Mouse (Mus musculus) CD4-positive, CD25-positive, alpha-beta regulatory T cell, adult 4 months (primary cell): Measurements from ENCODE around the gene Ubtf. TPM values are rescaled to one million over a fixed set of nuclear protein-coding genes. Genes with fewer than 3 reads are reported as not detected.
"Not testable (repeated sequence)": the region's sequence is repeated elsewhere in the genome, so short reads cannot be mapped to it uniquely, and the experiment has no call there.

Experiments used
- ATAC-seq: one replicate; pipeline ENCODE4 v1.8.0; 2017
- polyA plus RNA-seq, 2 experiments: library from polyadenylated mRNA; unstranded; fragments of 100-300 nt; shearing (Covaris generic); gene quantifications; one replicate each; pipeline ENCODE4 v1.2.1; 2017

The Ubtf gene
- polyA plus RNA-seq, 2 experiments from 2014 or later: 46.1 to 51.1 TPM

DNA sequence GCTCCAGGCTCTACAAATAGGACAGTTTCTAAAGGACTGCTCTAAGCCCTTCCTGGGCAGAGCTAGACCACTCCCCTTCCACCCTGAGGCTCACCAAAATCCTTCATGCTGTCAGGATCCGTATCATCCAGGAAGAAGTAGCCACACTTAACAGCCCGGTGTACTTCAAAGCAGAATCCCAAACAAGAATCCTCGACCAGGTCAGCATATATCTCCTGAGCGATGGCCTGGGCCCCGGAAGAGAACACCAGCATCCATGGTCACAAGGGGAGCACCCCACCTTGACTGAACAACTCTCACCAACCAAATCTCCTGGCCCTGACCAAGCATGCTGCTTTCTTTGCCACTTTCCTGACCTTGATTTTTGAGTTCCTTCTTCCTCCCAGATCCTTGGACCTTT lies 25.1 kb downstream of the Ubtf start:
- no peak for ATAC-seq

DNA sequence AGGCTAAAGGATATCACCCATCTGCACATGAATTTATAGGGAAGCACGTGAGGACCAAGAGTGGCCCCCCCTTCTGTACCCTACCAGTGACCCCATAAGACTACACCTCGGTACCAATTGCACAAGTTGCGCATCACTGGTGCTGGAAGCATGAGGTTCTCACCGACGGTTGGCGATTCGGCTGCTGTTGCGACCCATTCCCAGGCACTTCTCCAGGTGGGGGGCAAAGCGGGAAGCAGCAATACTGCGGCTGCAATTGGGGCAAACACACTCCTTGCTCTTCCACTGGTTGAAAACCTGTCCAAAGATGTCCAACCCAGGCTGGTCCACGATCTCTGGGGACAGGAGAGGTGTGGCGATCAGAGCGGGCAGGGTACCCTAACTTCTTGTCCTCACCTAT lies 25.6 kb downstream of the Ubtf start:
- ATAC-seq: no peak

DNA sequence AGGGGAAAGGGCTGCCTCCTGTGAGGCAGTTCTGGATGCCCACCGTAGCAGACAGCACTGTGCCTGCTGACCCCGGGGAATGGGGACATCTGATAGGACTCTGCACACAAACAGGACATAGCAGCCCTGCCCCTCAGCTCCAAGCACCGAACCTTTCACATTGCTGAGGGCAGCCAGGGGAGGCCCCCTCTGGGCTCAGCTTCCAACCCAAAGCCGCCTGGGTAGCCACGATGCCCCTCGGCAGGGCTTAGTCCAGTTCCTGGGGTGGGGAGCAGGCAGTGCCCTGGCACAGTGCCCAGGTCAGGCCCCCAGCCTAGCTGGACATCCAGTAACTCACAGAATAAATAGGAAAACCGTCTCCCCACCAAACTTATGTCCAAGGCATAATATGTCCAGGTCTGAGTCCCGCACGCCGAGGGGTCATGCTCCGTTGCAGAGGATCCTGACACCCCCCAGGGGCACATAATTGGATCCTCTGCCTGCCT lies 28.4 kb downstream of the Ubtf start:
- no peak for ATAC-seq

DNA sequence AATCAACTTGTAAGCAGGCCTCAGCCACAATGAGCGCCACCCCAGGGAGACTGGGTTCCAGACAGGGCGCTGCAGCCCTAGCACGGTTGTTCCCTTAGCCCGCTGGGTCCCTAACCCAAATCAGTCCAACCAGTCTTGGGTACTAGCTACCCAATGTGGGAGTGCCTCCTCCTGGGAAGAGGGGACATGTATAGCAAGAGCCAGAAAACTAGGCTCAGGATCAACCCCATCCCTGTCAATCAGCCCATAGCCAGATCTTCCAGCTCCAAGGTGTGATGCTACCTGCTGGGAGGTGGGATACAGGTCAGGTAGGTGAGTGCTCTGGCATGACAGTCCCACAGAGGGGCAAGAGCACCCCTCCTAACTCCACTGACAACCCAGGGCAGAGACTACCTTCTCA lies 29.4 kb downstream of the Ubtf start:
- no peak for ATAC-seq

DNA sequence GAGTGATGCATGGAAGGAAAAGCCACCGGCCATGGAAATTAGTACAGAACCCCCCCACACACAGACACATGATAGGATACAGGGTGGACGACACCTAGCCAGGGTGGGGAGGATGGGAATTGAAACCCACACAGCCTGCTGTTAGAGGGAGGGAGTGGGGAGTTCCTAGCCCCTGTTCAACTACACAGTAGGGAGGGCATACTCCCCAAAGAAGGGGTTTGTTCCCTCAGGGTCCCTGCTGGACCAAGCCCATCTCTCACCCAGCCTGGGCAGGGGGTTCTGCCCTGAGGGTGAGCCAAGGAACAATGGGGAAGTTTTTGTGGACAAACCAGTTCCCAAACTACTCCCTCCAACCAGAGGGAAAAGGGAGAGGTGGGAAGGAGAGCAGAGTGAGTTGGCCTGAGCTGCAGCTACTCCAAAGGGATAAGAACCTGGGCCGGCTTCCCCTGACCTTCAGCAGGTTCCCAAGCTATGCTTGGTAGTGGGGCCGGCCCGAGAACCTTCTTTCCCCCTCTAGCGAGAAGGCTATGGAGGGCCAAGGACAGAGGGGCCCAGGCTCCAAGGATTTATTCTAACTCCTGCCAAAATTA lies 29.9 kb downstream of the Ubtf start:
- ATAC-seq: no peak

GRCm38 (mm10) chr11:102288913-102289312 lies 30.6 kb downstream of the Ubtf start:
- ATAC-seq: no peak

GRCm38 (mm10) chr11:102288027-102288804 lies 31.3 kb downstream of the Ubtf start:
- no peak for ATAC-seq

DNA sequence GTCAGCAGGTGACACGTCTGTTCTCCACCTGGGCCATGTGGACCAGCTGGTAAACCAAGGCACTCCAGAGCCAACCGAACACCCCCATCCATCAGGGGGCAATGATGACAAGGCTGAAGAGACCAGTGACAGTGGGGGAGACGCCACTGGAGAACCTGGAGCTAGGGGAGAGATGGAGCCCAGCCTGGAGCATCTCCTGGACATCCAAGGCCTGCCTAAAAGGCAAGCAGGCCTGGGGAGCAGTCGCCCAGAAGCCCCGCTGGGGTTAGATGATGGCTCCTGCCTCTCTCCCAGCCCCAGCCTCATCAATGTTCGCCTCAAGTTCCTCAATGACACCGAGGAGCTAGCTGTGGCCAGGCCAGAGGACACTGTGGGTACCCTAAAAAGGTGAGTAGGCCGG lies 32.1 kb downstream of the Ubtf start:
- no peak for ATAC-seq

DNA sequence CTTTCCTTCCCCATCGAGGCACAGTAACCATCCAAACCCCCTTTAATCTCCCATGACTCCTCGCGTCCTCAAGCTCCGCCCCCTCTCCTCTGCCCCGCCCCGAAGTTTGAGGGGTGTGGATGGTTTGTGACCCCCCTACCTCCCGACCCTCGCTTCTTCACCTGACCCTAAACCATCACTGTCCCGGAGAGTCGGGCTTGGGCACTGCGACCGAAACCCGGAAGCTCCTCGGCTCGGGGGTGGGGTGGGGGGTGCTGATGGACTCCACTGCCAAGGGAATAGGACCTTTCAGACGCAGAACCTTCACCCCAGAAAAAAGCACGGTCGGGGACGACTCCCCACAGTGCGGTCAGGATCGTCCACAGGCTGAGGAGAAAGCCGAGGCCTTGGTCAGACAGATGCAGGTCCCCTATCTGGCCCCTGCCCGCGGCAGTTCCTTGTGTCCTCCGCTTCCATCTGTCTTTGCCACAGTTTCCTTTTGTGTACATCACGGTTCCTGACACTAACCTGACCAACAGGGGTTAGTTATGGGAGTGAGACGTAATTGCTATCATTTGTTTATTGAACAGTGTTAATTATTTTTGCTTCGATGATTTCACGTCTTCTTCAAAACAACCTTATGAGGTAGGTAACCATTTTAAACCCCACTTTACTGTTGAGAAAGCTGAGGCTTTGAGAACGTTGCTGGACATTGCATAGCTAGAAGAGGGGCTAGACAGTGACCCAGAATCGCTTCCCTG lies 34.3 kb downstream of the Ubtf start:
- peak; percentile 54 for ATAC-seq

DNA sequence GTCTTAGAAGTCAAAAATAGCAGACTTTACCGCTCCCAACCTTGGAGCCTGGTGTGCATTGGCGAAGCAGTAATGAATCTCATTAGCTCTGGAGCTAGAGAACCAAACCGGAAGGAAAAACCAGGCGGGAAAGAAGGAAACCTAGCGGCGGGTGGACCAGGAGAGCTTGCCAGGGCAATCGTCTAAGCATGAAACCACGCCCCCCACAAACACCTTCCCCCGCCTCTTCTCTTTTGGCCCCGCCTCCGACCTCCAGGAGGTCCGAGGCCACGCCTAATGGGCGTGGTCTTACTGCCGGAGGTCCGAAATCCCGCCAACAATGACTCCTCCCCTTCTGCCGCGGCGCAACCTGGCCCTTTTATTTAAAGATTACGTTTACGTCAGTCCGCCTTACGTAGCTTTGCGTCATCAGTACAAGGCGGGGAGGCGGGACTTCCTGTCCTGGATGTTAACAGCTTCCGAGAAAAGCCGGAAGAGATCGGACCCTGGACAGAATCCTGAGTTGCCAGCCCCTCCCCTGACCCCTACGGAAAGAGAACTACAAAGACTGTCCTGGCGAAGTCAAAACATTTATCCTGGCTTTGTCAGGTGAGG lies 34.9 kb downstream of the Ubtf start, which contains the start of gene Tmub2:
Gene Tmub2, plus strand, starts transcription at position 431 of the 594 bp plus-strand sequence.
- peak; percentile 98 for ATAC-seq

DNA sequence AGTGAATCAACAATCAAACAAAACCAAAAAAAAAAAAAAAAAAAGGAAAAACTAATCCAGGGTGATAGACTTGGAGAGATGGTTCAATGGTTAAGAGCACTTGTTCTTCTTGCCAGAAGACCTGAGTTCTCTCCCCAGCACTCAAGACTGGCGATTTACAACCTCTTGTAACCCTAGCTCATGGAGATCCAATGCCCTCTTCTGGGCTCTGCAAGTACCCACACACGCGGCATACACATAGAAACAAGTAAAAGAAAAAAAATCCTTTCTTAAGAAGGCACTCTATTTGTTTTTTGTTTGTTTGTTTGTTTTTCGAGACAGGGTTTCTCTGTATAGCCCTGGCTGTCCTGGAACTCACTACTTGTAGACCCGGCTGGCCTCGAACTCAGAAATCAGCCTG lies 35.6 kb downstream of the Ubtf start:
- ATAC-seq: no peak

GRCm38 (mm10) chr11:102280267-102280666 lies 39.3 kb downstream of the Ubtf start:
- not testable (repeated sequence) for ATAC-seq

DNA sequence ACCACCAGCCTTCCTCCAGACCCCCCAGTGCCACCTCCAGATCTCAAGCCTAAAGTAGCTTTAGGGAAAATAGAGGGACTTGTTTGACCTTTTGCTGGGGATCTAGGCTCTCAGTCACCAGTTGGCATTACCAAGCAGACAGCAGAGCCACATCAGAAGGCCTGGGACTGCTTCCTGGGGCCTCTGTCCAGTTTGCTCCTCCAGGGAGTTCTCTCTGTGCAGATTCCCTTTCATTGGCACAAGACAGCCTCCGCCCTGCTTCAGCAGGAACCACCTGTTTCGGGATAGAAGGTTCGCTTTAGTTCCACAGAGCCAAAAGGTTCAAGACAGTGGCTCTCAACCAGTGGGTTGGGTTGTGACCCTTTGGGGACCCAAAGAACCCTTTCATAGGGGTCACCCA lies 39.9 kb downstream of the Ubtf start:
- ATAC-seq: no peak

DNA sequence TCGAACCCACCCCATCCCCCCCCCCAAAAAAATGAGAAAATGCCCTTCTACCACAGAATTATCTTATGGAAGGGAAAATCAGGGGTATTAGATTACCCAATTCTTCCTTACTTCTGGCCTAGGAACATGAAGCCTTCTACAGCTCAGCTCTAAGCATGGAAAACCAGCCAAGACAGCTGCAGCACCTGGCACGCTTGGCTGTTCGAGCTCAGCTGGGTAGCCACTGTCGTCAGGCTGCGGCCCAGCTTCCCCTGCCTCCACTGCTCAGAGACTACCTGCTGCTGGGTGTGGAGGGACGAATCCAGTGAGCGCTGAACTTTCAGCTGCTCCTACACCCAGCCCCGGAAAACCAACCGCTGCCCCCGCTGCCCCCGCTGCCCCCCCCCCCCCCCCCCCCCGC lies 41.8 kb downstream of the Ubtf start:
- no peak for ATAC-seq

DNA sequence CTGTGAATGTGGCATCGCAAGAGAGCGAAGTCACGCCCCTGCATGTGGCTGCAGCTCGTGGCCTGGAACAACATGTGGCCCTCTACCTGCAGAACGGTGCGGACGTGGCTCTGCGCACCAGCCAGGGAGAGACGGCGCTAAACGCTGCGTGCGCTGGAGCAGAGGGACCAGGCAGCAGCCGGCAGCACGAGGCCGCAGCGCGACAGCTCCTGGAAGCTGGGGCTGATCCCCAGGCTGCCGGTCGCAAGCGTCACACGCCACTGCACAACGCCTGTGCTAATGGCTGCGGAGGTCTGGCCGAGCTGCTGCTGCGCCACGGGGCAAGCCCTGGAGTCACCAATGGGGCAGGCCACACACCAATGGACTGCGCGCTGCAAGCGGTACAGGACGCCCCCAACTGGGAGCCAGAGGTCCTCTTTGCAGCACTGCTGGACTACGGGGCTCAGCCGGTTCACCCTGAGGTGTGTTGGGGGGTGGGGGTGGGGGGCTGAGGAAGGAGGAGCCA lies 43.1 kb downstream of the Ubtf start:
- ATAC-seq: no peak

- no peak for ATAC-seq
Observed at GRCm38 (mm10) chr11:102268520-102269244, 50.9 kb downstream of the Ubtf start, which contains the start of gene Asb16. Gene Asb16, plus strand, starts transcription at chr11:102268743.

DNA sequence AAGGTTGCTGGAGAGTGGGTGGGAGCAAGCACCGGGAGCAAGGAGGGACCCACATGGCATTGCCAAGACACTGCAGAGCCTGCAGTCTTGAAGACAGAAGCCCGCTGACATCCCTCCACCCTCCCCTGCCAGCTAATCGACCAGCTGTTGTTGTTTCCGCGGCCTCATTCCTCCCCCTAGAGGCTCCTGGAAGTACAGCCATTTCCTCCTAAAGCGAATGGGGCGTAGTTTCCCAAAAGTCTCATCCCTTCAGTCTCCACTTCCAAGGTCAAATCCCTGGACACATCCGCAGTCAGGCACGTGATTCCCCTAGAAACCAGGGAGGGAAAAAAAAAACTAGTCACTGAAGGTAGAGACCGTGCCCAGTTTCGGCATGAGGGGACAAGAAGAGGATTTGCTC lies 52.1 kb downstream of the Ubtf start:
- ATAC-seq: peak; percentile 49

DNA sequence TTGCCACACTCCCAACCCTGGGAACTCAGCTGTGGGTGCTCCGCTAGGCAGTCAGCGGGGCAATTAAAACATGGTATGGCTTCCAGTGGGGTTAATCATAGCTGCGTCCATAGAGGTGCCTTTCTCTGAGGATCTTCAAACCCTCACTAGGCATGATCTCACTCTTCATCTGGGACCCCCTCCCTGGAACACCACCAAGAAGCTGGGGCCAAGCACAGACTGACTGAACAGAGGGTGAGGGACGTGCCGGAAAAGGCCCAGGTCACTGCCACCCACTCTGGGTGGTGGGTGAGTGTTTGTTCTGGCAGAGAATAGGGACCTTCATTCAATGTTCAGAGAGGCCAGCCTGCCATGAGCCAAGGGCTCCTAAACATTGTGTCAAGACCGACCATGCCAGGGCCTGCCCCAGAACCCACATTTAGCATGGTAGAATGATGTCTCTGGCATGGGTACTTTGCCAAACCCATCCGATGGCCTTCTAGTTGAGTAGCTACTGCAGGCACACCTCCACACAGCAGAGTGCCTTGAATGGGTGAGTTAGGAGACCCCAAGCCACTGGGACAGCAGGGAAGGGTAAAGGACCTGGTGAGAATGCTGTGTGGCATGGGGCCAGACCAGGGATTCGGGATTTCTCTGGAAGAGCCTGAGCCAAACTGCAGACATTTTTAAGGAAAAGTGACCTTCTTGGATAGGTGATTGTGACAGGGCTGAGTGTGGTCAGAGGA lies 52.7 kb downstream of the Ubtf start:
- no peak for ATAC-seq

GRCm38 (mm10) chr11:102265816-102266215 lies 53.7 kb downstream of the Ubtf start:
- ATAC-seq: no peak

DNA sequence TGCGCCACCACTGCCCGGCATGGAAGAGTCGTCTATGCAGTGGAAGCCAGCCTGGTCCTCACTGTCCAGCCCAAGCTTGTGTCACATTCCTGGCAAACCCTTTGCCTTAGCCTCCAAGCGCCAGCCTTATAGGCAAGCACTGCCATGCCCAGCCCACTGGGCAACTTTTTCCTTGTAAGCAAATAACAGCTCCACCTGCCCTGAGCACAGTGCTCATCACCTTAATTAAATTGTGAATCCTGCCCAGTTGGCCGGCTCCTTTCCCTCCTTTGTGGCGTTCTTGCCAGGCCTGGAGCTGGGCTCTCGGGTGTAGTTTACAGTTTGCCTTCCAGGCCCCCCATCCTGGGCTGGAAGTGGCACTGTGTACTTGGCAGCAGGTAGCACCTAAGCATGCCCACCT lies 56.3 kb downstream of the Ubtf start:
- ATAC-seq: no peak

DNA sequence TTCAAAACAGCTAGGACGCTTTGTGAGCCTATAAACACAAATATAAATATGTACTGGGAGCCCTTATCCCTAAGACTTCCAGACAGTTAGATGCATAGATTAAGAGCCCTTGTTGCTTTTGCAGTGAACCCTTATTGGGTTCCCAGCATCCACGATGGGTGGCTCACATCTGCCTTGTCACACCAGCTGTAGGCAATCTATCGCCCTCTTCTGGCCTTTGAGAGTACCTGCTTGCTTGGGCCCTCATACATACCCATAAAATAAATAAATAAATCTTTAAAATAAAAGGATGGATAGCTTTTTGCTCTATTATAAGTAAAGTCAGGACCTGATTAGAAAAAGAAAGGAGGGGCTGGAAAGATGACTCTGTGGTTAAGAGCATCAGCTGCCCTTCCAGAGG lies 61.0 kb downstream of the Ubtf start:
- ATAC-seq: no peak
